Mouse (Mus musculus) adrenal gland, adult 2 months (tissue): ENCODE measurements around the gene Hoxb7. TPM values are rescaled to one million over a fixed set of nuclear protein-coding genes. Genes with fewer than 3 reads are reported as not detected.

ENCODE experiments used
- DNase-seq: peaks from one replicate; pipeline ENCODE4 v3.0.0; 2021
- microRNA-seq, 2 experiments: library from miRNA; unstranded; fragments of <30 nt; microRNA quantifications; one replicate each; pipeline ENCODE4 v1.2.0; 2021
- polyA plus RNA-seq: library from polyadenylated mRNA; depleted of rRNA; stranded (reverse); fragments of >200 nt; gene quantifications from 2 replicates; pipeline ENCODE4 v1.2.3, GENCODE M21; 2012; rRNA removed
- total RNA-seq, 2 experiments: library from RNA; stranded (reverse); gene quantifications; 2 replicates each; pipeline ENCODE4 v1.2.3; 2021

Hoxb7 gene
- total and polyA plus RNA-seq, 3 experiments, result 46.4 to 55.9 (median 46.7) TPM

GRCm38 (mm10) chr11:96333241-96334001, 47.0 kb downstream of the Hoxb7 start:
- DNase-seq, result peak; percentile 36

DNA sequence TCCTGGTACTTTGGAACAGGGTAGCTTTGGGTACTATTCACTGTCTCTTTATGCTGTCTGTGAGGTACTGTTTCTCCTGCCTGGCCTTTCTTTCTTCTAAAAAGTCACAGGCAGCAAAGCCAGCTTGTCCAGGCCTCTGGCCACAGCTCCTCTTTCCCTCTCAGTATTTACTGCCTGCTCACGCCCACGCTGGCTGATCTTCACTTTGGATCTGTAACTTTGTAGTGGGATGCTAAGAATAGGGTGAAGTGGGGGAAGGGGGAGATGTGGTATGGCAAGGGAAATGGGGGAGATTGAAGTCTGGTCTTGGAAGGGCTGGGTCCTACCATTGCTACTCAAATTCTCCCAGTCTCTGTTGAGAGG, 47.6 kb downstream of the Hoxb7 start:
- DNase-seq, result peak; percentile 15

- DNase-seq, result no peak
These were observed 48.6 kb downstream of the Hoxb7 start for GRCm38 (mm10) chr11:96334998-96335397.

GRCm38 (mm10) chr11:96336597-96336996, 50.2 kb downstream of the Hoxb7 start:
- peak; percentile 76 for DNase-seq

DNA sequence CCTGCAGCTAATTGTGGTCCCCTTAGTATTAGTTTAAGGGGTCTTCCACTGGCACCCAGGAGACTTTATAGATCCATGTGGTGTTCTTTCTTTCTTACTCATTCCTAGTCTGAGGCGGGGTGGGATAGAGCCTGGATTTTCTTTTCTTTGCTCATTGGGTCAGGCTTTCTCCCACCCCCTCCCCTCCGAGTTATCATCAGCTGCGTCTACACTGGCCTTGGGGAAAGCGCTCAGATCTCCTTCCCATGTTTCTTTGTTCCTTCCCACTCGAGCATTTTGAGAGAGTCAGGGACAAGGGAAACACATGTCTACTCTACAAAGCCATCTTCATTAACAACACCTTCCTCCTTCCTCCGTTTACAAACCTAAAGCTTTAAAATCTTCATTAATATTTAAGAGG, 50.6 kb downstream of the Hoxb7 start:
- DNase-seq, result peak; percentile 52

GRCm38 (mm10) chr11:96338957-96339855, 52.8 kb downstream of the Hoxb7 start:
- DNase-seq, result peak; percentile 48

Small RNA genes lying within 50 kb of the gene (microRNA-seq; reads per million reads assigned to microRNA genes)
- 39,672 to 40,568 reads per million in 2 experiments for gene Mir10a
- 12.8 to 20.0 reads per million in 2 experiments for gene Mir196a-1

Other genes starting within 250 kb of the Hoxb7 start
- 10 to 100 TPM; 45.3 to 46.5 TPM for gene Ube2z, start 221.2 kb upstream of the Hoxb7 start, total RNA-seq
- gene Ube2z, start 221.2 kb upstream of the Hoxb7 start, polyA plus RNA-seq, result 17.0 and 20.7 TPM in 2 replicates
- gene Atp5g1, start 211.0 kb upstream of the Hoxb7 start, total RNA-seq, result 100 to 1,000 TPM; 240 to 384 TPM
- 484 and 733 TPM in 2 replicates for gene Atp5g1, start 211.0 kb upstream of the Hoxb7 start, polyA plus RNA-seq
- gene Calcoco2, start 174.7 kb upstream of the Hoxb7 start, total RNA-seq, result not detected
- gene Calcoco2, start 174.7 kb upstream of the Hoxb7 start, polyA plus RNA-seq, result not detected in 2 replicates
- not detected for gene Ttll6, start 152.8 kb upstream of the Hoxb7 start, total RNA-seq
- gene Ttll6, start 152.8 kb upstream of the Hoxb7 start, polyA plus RNA-seq, result 0.03 TPM in 1 of 2 replicates, not detected in the other
- not detected for gene Hoxb13, start 92.3 kb upstream of the Hoxb7 start, total RNA-seq
- gene Hoxb13, start 92.3 kb upstream of the Hoxb7 start, polyA plus RNA-seq, result not detected in 2 replicates
- 100 to 1,000 TPM; 183 to 377 TPM for gene Hoxb9, start 15.2 kb upstream of the Hoxb7 start, total RNA-seq
- gene Hoxb9, start 15.2 kb upstream of the Hoxb7 start, polyA plus RNA-seq, result 156 and 180 TPM in 2 replicates
- gene Hoxb8, start 4.7 kb upstream of the Hoxb7 start, total RNA-seq, result 10 to 100 TPM; 67.3 to 93.9 TPM
- 357 and 428 TPM in 2 replicates for gene Hoxb8, start 4.7 kb upstream of the Hoxb7 start, polyA plus RNA-seq
- gene Hoxb6, start 5.9 kb downstream of the Hoxb7 start, total RNA-seq, result 10 to 100 TPM; 33.0 to 72.2 TPM
- gene Hoxb6, start 5.9 kb downstream of the Hoxb7 start, polyA plus RNA-seq, result 201 and 210 TPM in 2 replicates
- 10 to 100 TPM; 15.2 to 31.6 TPM for gene Hoxb5, start 16.7 kb downstream of the Hoxb7 start, total RNA-seq
- 43.4 and 45.6 TPM in 2 replicates for gene Hoxb5, start 16.7 kb downstream of the Hoxb7 start, polyA plus RNA-seq
- 10 to 100 TPM; 16.7 to 21.8 TPM for gene Hoxb4, start 31.6 kb downstream of the Hoxb7 start, total RNA-seq
- 27.9 and 30.0 TPM in 2 replicates for gene Hoxb4, start 31.6 kb downstream of the Hoxb7 start, polyA plus RNA-seq
- gene Hoxb3, start 36.7 kb downstream of the Hoxb7 start, total RNA-seq, result 10 to 100 TPM; 20.1 to 21.9 TPM
- 89.4 and 94.9 TPM in 2 replicates for gene Hoxb3, start 36.7 kb downstream of the Hoxb7 start, polyA plus RNA-seq
- gene Hoxb2, start 63.9 kb downstream of the Hoxb7 start, total RNA-seq, result 10 to 100 TPM; 18.7 to 22.6 TPM
- 69.6 and 86.1 TPM in 2 replicates for gene Hoxb2, start 63.9 kb downstream of the Hoxb7 start, polyA plus RNA-seq
- gene Hoxb1, start 79.1 kb downstream of the Hoxb7 start, total RNA-seq, result not detected
- not detected in 2 replicates for gene Hoxb1, start 79.1 kb downstream of the Hoxb7 start, polyA plus RNA-seq
- gene Skap1, start 178.0 kb downstream of the Hoxb7 start, total RNA-seq, result 1 to 10 TPM; 5.5 to 6.5 TPM
- 2.9 and 3.3 TPM in 2 replicates for gene Skap1, start 178.0 kb downstream of the Hoxb7 start, polyA plus RNA-seq